Mouse (Mus musculus) heart, postnatal 0 days (tissue): ENCODE results near the gene Mgl2. TPM values are rescaled to one million over a fixed set of nuclear protein-coding genes. Genes with fewer than 3 reads are reported as not detected.
A peak's percentile ranks its signal among the peaks of the same experiment; 100 is the strongest.

ENCODE experiments used
- ATAC-seq: fragments of 200-750 bp; cut with Nextera tagmentation; 2 replicates; pipeline ENCODE4 v1.8.0; 2017; ENCODE audit warnings: low read depth, moderate number of reproducible peaks, moderate library complexity; ENCODE audit not compliant: insufficient read depth
- DNase-seq: peaks from one replicate; pipeline ENCODE4 v3.0.0-alpha.2; 2016; ENCODE audit warnings: low spot score
- H3K27ac ChIP-seq: fragments of 300-500 bp; sonication (generic); 2 replicates; pipeline ENCODE4 v1.5.1; 2014; ENCODE audit warnings: low read depth, mild to moderate bottlenecking
- H3K27me3 ChIP-seq: fragments of 300-500 bp; sonication (generic); 2 replicates; pipeline ENCODE4 v1.6.1; 2014; ENCODE audit warnings: low read length, mixed read lengths; ENCODE audit not compliant: control insufficient read depth, insufficient read depth
- H3K36me3 ChIP-seq: fragments of 300-500 bp; sonication (generic); replicated peaks from 2 replicates; pipeline ENCODE4 v1.6.1; 2014; ENCODE audit warnings: low read length, mixed read lengths; ENCODE audit not compliant: control insufficient read depth, insufficient read depth
- H3K4me1 ChIP-seq: fragments of 300-500 bp; sonication (generic); 2 replicates; pipeline ENCODE4 v1.6.1; 2014; ENCODE audit warnings: antibody characterized with exemption; ENCODE audit not compliant: control insufficient read depth, insufficient read depth
- H3K4me2 ChIP-seq: fragments of 300-500 bp; sonication (generic); 2 replicates; pipeline ENCODE4 v1.6.1; 2014; ENCODE audit warnings: low read depth, mild to moderate bottlenecking, low read length, moderate library complexity
- H3K4me3 ChIP-seq: fragments of 300-500 bp; sonication (generic); 2 replicates; pipeline ENCODE4 v1.5.1; 2014; ENCODE audit warnings: low read depth, low read length
- H3K9ac ChIP-seq: fragments of 300-500 bp; sonication (generic); replicated peaks from 2 replicates; pipeline ENCODE4 v1.6.1; 2014; ENCODE audit warnings: low read depth, low read length, mixed read lengths
- H3K9me3 ChIP-seq: fragments of 300-500 bp; sonication (generic); replicated peaks from 2 replicates; pipeline ENCODE4 v1.6.1; 2016; ENCODE audit warnings: low read length; ENCODE audit not compliant: control insufficient read depth
- CTCF ChIP-seq: IDR thresholded peaks from 2 replicates; pipeline ENCODE4 v1.5.1; 2016; ENCODE audit warnings: antibody characterized with exemption, control low read depth, low read depth
- EP300 ChIP-seq: IDR thresholded peaks from 2 replicates; pipeline ENCODE4 v1.6.1; 2016; ENCODE audit warnings: antibody characterized with exemption, low read depth
- WGBS: fragments of 180-500 bp; shearing (Covaris S2); extraction: QIAGEN DNeasy Blood & Tissue Kit; methylation state at CpG from one replicate; pipeline ENCODE4 v1.1.7; 2014; 5-methylcytosine and 5-hydroxymethylcytosine counted together
- polyA plus RNA-seq: library from polyadenylated mRNA; unstranded; fragments of >200 nt; fragmentation: Nextera tagmentation; extraction: Ambion mirVana; gene quantifications from 2 replicates; pipeline ENCODE4 v1.2.1, GENCODE M21; 2015
- total RNA-seq: library from RNA; depleted of rRNA; stranded (reverse); fragments of >200 nt; gene quantifications from 2 replicates; pipeline ENCODE4 v1.2.3, GENCODE M21; 2014; ENCODE audit warnings: low replicate concordance; rRNA removed

The Mgl2 gene
- total and polyA plus RNA-seq, 2 experiments from 2014 or later: not detected

DNA sequence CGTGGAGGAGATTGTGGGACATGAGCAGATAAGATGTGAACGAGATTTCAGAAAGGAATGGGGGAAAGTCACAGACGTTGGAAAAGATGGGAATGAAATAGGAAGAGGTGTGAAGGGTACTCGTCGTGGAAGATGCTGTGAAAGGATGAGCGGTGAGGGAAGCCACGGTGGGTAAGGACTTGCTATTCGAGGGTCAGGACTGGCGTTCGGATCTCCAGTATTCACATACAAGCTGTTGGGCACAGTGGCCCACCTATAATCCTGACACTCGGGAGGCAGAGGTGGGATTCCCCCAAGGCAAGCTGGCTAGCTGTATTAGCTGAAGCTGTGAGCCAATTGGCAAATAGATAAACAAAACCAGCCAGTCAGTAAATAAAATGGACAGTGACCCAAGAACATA is 48.6 kb downstream of the Mgl2 start:
- no peaks in the 10 kb centered on the region for H3K4me1 ChIP-seq
- H3K9me3 ChIP-seq: no peaks in the 10 kb centered on the region
- no peak for ATAC-seq
- WGBS: 74% methylated on average over 11 of the region's 11 CpGs
- H3K4me2 ChIP-seq: no peak overlapping the region
- no peak overlapping the region for H3K9ac ChIP-seq
- H3K27me3 ChIP-seq: no peaks in the 10 kb centered on the region
- TF ChIP-seq CTCF (no peak), EP300 (no peak)
- H3K27ac ChIP-seq: no peak overlapping the region
- no peaks in the 10 kb centered on the region for H3K36me3 ChIP-seq
- no peak overlapping the region for H3K4me3 ChIP-seq
- DNase-seq: no peak

GRCm38 (mm10) chr11:70179401-70179800 is 49.3 kb downstream of the Mgl2 start:
- no peak overlapping the region for H3K4me3 ChIP-seq
- WGBS: 34% methylated on average over 14 of the region's 14 CpGs
- no peak overlapping the region for H3K4me2 ChIP-seq
- ATAC-seq: no peak
- H3K27me3 ChIP-seq: no peaks in the 10 kb centered on the region
- TF ChIP-seq EP300 (no peak), CTCF (peak; percentile 48)
- DNase-seq: peak; percentile 14
- H3K9ac ChIP-seq: no peak overlapping the region
- no peaks in the 10 kb centered on the region for H3K4me1 ChIP-seq
- H3K36me3 ChIP-seq: no peaks in the 10 kb centered on the region
- no peaks in the 10 kb centered on the region for H3K9me3 ChIP-seq
- H3K27ac ChIP-seq: no peak overlapping the region

DNA sequence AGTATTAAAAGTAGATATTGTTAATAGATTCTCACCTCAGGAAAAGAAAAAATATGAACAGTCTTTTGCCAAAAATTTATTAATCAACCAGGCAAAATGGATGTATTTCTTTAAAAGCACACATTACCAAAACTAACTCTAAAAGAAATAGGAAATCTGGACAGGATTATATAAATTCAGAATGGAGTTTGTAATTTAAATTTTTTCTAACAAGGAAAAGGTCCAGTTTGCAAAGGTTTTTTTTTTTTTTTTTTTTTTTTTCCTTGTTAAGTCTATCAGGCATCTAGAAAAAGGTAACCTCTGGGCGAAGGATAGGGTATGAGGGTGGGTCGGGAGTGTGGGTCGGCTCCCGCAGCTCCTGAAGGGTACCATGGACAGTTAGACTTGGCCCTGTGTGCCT is 50.4 kb downstream of the Mgl2 start:
- 85% methylated on average over 4 of the region's 4 CpGs for WGBS
- no peak overlapping the region for H3K4me3 ChIP-seq
- TF ChIP-seq CTCF (no peak), EP300 (no peak)
- no peak for DNase-seq
- no peak for ATAC-seq
- no peaks in the 10 kb centered on the region for H3K27me3 ChIP-seq
- H3K4me2 ChIP-seq: no peak overlapping the region
- H3K9ac ChIP-seq: no peak overlapping the region
- H3K27ac ChIP-seq: no peak overlapping the region
- H3K36me3 ChIP-seq: no peaks in the 10 kb centered on the region
- no peaks in the 10 kb centered on the region for H3K4me1 ChIP-seq
- no peaks in the 10 kb centered on the region for H3K9me3 ChIP-seq

GRCm38 (mm10) chr11:70185120-70185519 is 55.0 kb downstream of the Mgl2 start:
- no peak overlapping the region for H3K9ac ChIP-seq
- TF ChIP-seq CTCF (no peak), EP300 (no peak)
- no peaks in the 10 kb centered on the region for H3K27me3 ChIP-seq
- no peak for ATAC-seq
- no peak for DNase-seq
- no peak overlapping the region for H3K4me2 ChIP-seq
- no peaks in the 10 kb centered on the region for H3K4me1 ChIP-seq
- WGBS: 61% methylated on average over 7 of the region's 7 CpGs
- H3K9me3 ChIP-seq: no peaks in the 10 kb centered on the region
- H3K27ac ChIP-seq: no peak overlapping the region
- H3K36me3 ChIP-seq: no peaks in the 10 kb centered on the region
- H3K4me3 ChIP-seq: no peak overlapping the region

Other genes with a start within 250 kb of the Mgl2 start
- gene Kctd11, start 248.9 kb upstream of the Mgl2 start, total RNA-seq: 2.3 and 9.4 TPM in 2 replicates
- gene Kctd11, start 248.9 kb upstream of the Mgl2 start, polyA plus RNA-seq: 1.9 and 2.3 TPM in 2 replicates
- gene Acap1, start 234.8 kb upstream of the Mgl2 start, total RNA-seq: 2.5 and 9.7 TPM in 2 replicates
- gene Acap1, start 234.8 kb upstream of the Mgl2 start, polyA plus RNA-seq: 2.5 TPM in 2 replicates
- gene 2810408A11Rik, start 229.3 kb upstream of the Mgl2 start, total RNA-seq: 1.8 and 6.3 TPM in 2 replicates
- gene 2810408A11Rik, start 229.3 kb upstream of the Mgl2 start, polyA plus RNA-seq: 2.8 and 3.9 TPM in 2 replicates
- 39.2 and 59.5 TPM in 2 replicates for gene Neurl4, start 229.3 kb upstream of the Mgl2 start, total RNA-seq
- 3.6 and 4.5 TPM in 2 replicates for gene Neurl4, start 229.3 kb upstream of the Mgl2 start, polyA plus RNA-seq
- 48.6 and 72.4 TPM in 2 replicates for gene Gps2, start 216.4 kb upstream of the Mgl2 start, total RNA-seq
- gene Gps2, start 216.4 kb upstream of the Mgl2 start, polyA plus RNA-seq: 37.1 and 38.1 TPM in 2 replicates
- gene Eif5a, start 208.4 kb upstream of the Mgl2 start, total RNA-seq: 469 and 504 TPM in 2 replicates
- 961 and 973 TPM in 2 replicates for gene Eif5a, start 208.4 kb upstream of the Mgl2 start, polyA plus RNA-seq
- gene Ybx2, start 194.5 kb upstream of the Mgl2 start, total RNA-seq: 16.0 and 25.6 TPM in 2 replicates
- 4.9 and 7.9 TPM in 2 replicates for gene Ybx2, start 194.5 kb upstream of the Mgl2 start, polyA plus RNA-seq
- 235 and 267 TPM in 2 replicates for gene Slc2a4, start 182.1 kb upstream of the Mgl2 start, total RNA-seq
- 89.2 and 89.7 TPM in 2 replicates for gene Slc2a4, start 182.1 kb upstream of the Mgl2 start, polyA plus RNA-seq
- gene Cldn7, start 165.6 kb upstream of the Mgl2 start, total RNA-seq: 0.93 TPM in 1 of 2 replicates, not detected in the other
- 0.64 and 1.8 TPM in 2 replicates for gene Cldn7, start 165.6 kb upstream of the Mgl2 start, polyA plus RNA-seq
- gene Ctdnep1, start 149.2 kb upstream of the Mgl2 start, total RNA-seq: 43.0 and 45.6 TPM in 2 replicates
- gene Ctdnep1, start 149.2 kb upstream of the Mgl2 start, polyA plus RNA-seq: 24.8 and 25.5 TPM in 2 replicates
- gene Elp5, start 147.8 kb upstream of the Mgl2 start, total RNA-seq: 77.7 and 108 TPM in 2 replicates
- 89.8 and 96.1 TPM in 2 replicates for gene Elp5, start 147.8 kb upstream of the Mgl2 start, polyA plus RNA-seq
- gene Gabarap, start 139.2 kb upstream of the Mgl2 start, total RNA-seq: 208 and 305 TPM in 2 replicates
- gene Gabarap, start 139.2 kb upstream of the Mgl2 start, polyA plus RNA-seq: 472 and 510 TPM in 2 replicates
- 27.4 and 54.8 TPM in 2 replicates for gene Phf23, start 134.6 kb upstream of the Mgl2 start, total RNA-seq
- gene Phf23, start 134.6 kb upstream of the Mgl2 start, polyA plus RNA-seq: 30.3 and 34.2 TPM in 2 replicates
- gene Dvl2, start 129.7 kb upstream of the Mgl2 start, total RNA-seq: 10.8 TPM in 2 replicates
- gene Dvl2, start 129.7 kb upstream of the Mgl2 start, polyA plus RNA-seq: 6.5 and 7.5 TPM in 2 replicates
- gene Acadvl, start 114.9 kb upstream of the Mgl2 start, total RNA-seq: 378 and 469 TPM in 2 replicates
- gene Acadvl, start 114.9 kb upstream of the Mgl2 start, polyA plus RNA-seq: 815 and 873 TPM in 2 replicates
- gene Dlg4, start 113.4 kb upstream of the Mgl2 start, total RNA-seq: 3.4 and 10.3 TPM in 2 replicates
- 2.2 TPM in 2 replicates for gene Dlg4, start 113.4 kb upstream of the Mgl2 start, polyA plus RNA-seq
- not detected in 2 replicates for gene Asgr1, start 76.2 kb upstream of the Mgl2 start, total RNA-seq
- not detected in 2 replicates for gene Asgr1, start 76.2 kb upstream of the Mgl2 start, polyA plus RNA-seq
- not detected in 2 replicates for gene Asgr2, start 37.7 kb upstream of the Mgl2 start, total RNA-seq
- not detected in 2 replicates for gene Asgr2, start 37.7 kb upstream of the Mgl2 start, polyA plus RNA-seq
- gene Clec10a, start 25.9 kb downstream of the Mgl2 start, total RNA-seq: not detected in 2 replicates
- gene Clec10a, start 25.9 kb downstream of the Mgl2 start, polyA plus RNA-seq: 0.45 and 0.47 TPM in 2 replicates
- 3.1 TPM in 1 of 2 replicates, not detected in the other for gene Slc16a11, start 82.4 kb downstream of the Mgl2 start, total RNA-seq
- gene Slc16a11, start 82.4 kb downstream of the Mgl2 start, polyA plus RNA-seq: 0.25 and 0.58 TPM in 2 replicates
- 3.1 and 5.5 TPM in 2 replicates for gene Slc16a13, start 90.7 kb downstream of the Mgl2 start, total RNA-seq
- gene Slc16a13, start 90.7 kb downstream of the Mgl2 start, polyA plus RNA-seq: 4.4 and 4.5 TPM in 2 replicates
- 12.8 and 44.1 TPM in 2 replicates for gene Bcl6b, start 99.5 kb downstream of the Mgl2 start, total RNA-seq
- 16.8 and 18.9 TPM in 2 replicates for gene Bcl6b, start 99.5 kb downstream of the Mgl2 start, polyA plus RNA-seq
- gene 0610010K14Rik, start 107.6 kb downstream of the Mgl2 start, total RNA-seq: 47.7 and 60.5 TPM in 2 replicates
- 96.5 and 102 TPM in 2 replicates for gene 0610010K14Rik, start 107.6 kb downstream of the Mgl2 start, polyA plus RNA-seq
- gene Gm21988, start 109.5 kb downstream of the Mgl2 start, total RNA-seq: 6.8 and 15.2 TPM in 2 replicates
- 7.5 and 8.6 TPM in 2 replicates for gene Gm21988, start 109.5 kb downstream of the Mgl2 start, polyA plus RNA-seq
- gene Rnasek, start 109.5 kb downstream of the Mgl2 start, total RNA-seq: 13.1 and 75.0 TPM in 2 replicates
- gene Rnasek, start 109.5 kb downstream of the Mgl2 start, polyA plus RNA-seq: 311 and 336 TPM in 2 replicates
- gene Alox12, start 125.0 kb downstream of the Mgl2 start, total RNA-seq: 1.4 and 2.5 TPM in 2 replicates
- gene Alox12, start 125.0 kb downstream of the Mgl2 start, polyA plus RNA-seq: 2.3 TPM in 2 replicates
- not detected in 2 replicates for gene Alox12e, start 192.3 kb downstream of the Mgl2 start, total RNA-seq
- gene Alox12e, start 192.3 kb downstream of the Mgl2 start, polyA plus RNA-seq: 0.05 TPM in 1 of 2 replicates, not detected in the other
- 0.23 TPM in 1 of 2 replicates, not detected in the other for gene Alox15, start 221.7 kb downstream of the Mgl2 start, total RNA-seq
- gene Alox15, start 221.7 kb downstream of the Mgl2 start, polyA plus RNA-seq: 0.11 and 0.22 TPM in 2 replicates